Mouse (Mus musculus): ENCODE measurements at regions not wholly inside any gene's neighbourhood (a gene's known extent, or its start where the extent isn't known, plus 50 kb on each side); places are given as distances from the start of the nearest gene placed in this dataset.

GRCm38 (mm10) chr13:19888983-19889773 lies 65.1 kb upstream of the Gpr141 start:
- in situ Hi-C loops (cut with MboI, MseI), result no loop called here

- in situ Hi-C loops (cut with MboI, MseI), result no loop called here
Observed at GRCm38 (mm10) chr13:19883896-19884658, 60.0 kb upstream of the Gpr141 start.

- in situ Hi-C loops (cut with MboI, MseI), result no loop called here
Observed at GRCm38 (mm10) chr13:19882889-19883288, 58.8 kb upstream of the Gpr141 start.

GRCm38 (mm10) chr13:19881772-19882171 lies 57.7 kb upstream of the Gpr141 start:
- in situ Hi-C loops (cut with MboI, MseI), result no loop called here

GRCm38 (mm10) chr13:19874621-19875249 lies 50.7 kb upstream of the Gpr141 start:
- in situ Hi-C loops (cut with MboI, MseI), result no loop called here

All from T-helper 1 cell (primary cell).